Mouse (Mus musculus) midbrain, embryonic 15.5 days (tissue): ENCODE results near the gene Zfp326. TPM values are rescaled to one million over a fixed set of nuclear protein-coding genes. Genes with fewer than 3 reads are reported as not detected.

ENCODE experiments used
- ATAC-seq: fragments of 200-750 bp; cut with Nextera tagmentation; replicated peaks from 2 replicates; pipeline ENCODE4 v1.8.0; 2017; ENCODE audit warnings: moderate TSS enrichment
- H3K27ac ChIP-seq: fragments of 300-500 bp; sonication (generic); 2 replicates; pipeline ENCODE4 v1.5.1; 2015; ENCODE audit warnings: mild to moderate bottlenecking, inconsistent platforms
- H3K27me3 ChIP-seq: fragments of 300-500 bp; sonication (generic); replicated peaks from 2 replicates; pipeline ENCODE4 v1.6.1; 2015; ENCODE audit warnings: inconsistent platforms
- H3K36me3 ChIP-seq: fragments of 300-500 bp; sonication (generic); replicated peaks from 2 replicates; pipeline ENCODE4 v1.6.1; 2015; ENCODE audit warnings: inconsistent platforms
- H3K4me1 ChIP-seq: fragments of 300-500 bp; sonication (generic); 2 replicates; pipeline ENCODE4 v1.6.1; 2015; ENCODE audit warnings: inconsistent platforms
- H3K4me2 ChIP-seq: fragments of 300-500 bp; sonication (generic); 2 replicates; pipeline ENCODE4 v1.6.1; 2015; ENCODE audit warnings: inconsistent platforms, mild to moderate bottlenecking, moderate library complexity
- H3K4me3 ChIP-seq: fragments of 300-500 bp; sonication (generic); 2 replicates; pipeline ENCODE4 v1.5.1; 2015; ENCODE audit warnings: mild to moderate bottlenecking, inconsistent platforms
- H3K9ac ChIP-seq: fragments of 300-500 bp; sonication (generic); 2 replicates; pipeline ENCODE4 v1.6.1; 2015; ENCODE audit warnings: mild to moderate bottlenecking, inconsistent platforms
- H3K9me3 ChIP-seq: fragments of 300-500 bp; sonication (generic); 2 replicates; pipeline ENCODE4 v1.6.1; 2016; ENCODE audit warnings: inconsistent platforms
- WGBS: fragments of 180-500 bp; shearing (Covaris S2); methylation state at CpG from one replicate; pipeline ENCODE4 v1.1.7; 2015; ENCODE audit warnings: mixed read lengths; 5-methylcytosine and 5-hydroxymethylcytosine counted together
- polyA plus RNA-seq: library from polyadenylated mRNA; unstranded; fragments of >200 nt; fragmentation: Nextera tagmentation; extraction: Ambion mirVana; gene quantifications from 2 replicates; pipeline ENCODE4 v1.2.1, GENCODE M21; 2015

Gene Zfp326
- 44.3 and 53.0 TPM in 2 replicates for polyA plus RNA-seq

DNA sequence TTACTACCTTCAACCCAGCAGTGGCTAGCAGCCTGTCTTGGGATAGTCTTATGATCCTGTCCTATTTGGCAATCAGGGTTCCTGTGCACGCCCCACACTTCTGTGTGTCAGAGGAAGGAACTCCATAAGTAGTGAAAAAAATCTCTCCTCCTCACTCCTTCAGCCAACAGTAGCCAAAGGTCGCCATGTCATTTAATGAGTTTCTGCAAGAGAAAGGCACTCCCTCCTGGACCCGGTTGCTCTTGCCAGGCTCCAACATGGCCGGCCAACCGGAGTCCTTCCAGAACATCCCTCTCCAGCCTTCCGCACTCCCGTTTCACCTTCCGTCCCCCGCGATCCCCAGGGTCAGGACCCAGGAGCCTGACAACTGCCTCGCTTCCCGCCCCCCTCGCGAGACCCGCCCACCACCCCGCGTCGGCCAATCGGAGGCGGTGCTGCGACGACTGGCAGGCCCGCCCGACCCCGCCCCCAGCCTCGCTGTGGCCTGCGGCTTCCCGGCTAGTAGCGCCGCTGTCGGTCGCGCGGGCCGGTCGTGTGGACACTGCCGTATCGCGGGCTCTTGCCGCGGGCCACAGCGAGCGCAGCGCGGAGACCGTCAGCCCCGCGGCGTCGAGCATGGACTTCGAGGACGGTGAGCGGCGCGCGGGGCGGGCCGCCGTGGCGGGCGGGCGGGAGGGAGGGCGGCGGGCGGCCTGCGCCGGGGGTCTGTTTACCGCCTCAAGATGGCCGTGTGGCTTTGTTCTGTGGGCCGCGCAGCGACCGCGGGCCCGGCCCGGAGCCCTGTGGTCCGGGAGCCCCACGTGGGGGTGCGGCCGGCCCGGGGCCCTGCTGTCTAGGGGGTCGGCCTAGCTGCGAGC, at the start of gene Zfp326:
TSS of gene Zfp326 (plus strand) at position 498 of the 857 bp plus-strand sequence.
- ATAC-seq, result peak; percentile 95
- peak within 1 kb of the TSS; percentile 98 for H3K9ac ChIP-seq
- peak within 1 kb of the TSS; percentile 92 for H3K27ac ChIP-seq
- peak within 1 kb of the TSS; percentile 100 for H3K4me3 ChIP-seq
- peak within 1 kb of the TSS; percentile 59 for H3K4me2 ChIP-seq
- WGBS, result under 1% methylated on average over 79 of the region's 83 CpGs
- H3K36me3 ChIP-seq, result no peaks in the 10 kb centered on the region
- H3K4me1 ChIP-seq, result peaks cover 36% of the 10 kb centered on the region
- H3K27me3 ChIP-seq, result no peaks in the 10 kb centered on the region
- H3K9me3 ChIP-seq, result no peaks in the 10 kb centered on the region

DNA sequence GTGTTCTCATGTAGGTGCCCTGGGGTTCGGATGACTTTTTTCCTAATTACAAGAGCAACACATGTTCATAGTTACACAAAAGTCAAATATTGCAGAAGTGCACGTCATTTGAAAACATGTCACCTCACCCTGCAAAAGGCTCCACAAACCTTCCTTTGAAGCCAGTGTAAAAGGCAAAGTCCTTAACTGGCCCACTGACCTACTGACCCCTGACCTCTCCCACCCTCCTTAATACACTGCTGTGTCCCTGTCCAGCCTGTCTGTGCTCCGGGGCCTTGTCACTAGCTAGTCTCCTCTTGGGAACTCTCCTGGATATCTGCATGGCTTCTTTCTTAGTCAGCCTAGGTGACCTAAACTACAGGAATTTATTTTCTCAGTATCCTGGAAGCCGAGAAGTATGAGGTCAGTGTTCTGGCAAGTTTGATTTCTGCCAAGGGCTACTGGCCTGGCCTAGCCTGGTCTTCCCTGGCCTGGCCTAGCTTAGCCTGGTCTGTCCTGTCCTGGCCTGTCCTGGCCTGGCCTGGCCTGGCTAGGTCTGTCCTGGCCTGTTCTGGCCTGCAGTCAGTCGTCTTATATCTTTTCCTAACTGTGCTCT, 49.4 kb upstream of the Zfp326 start:
- Histone ChIP-seq H3K27me3 (no peaks in the 10 kb centered on the region), H3K4me3 (no peak overlapping the region), H3K27ac (no peak overlapping the region), H3K9me3 (no peaks in the 10 kb centered on the region), H3K36me3 (no peaks in the 10 kb centered on the region), H3K4me2 (no peak overlapping the region), H3K9ac (no peak overlapping the region), H3K4me1 (peaks cover 8% of the 10 kb centered on the region)
- WGBS, result 68% methylated on average over 5 of the region's 5 CpGs
- ATAC-seq, result no peak

DNA sequence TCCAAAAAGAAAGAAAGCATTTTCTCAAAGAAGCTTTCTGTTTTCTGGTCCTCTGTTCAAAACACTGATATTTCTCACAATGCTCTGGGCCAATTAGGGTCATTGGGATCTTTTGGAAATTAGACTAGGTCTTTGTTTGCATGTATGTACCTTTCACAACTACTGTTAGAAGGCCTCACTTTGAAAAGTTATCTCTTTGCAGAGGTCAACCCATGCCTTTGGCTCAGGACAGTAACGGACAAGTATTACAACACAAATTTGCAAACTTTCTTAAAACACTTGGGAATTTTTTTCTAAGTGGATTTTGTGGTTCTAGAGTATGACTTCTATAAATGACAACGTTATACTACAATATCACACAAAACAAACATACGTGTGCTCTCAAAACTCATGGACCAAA, 48.3 kb upstream of the Zfp326 start:
- Histone ChIP-seq H3K27me3 (no peaks in the 10 kb centered on the region), H3K9me3 (no peaks in the 10 kb centered on the region), H3K36me3 (no peaks in the 10 kb centered on the region), H3K27ac (no peak overlapping the region), H3K4me2 (no peak overlapping the region), H3K4me1 (peaks cover 4% of the 10 kb centered on the region), H3K9ac (no peak overlapping the region), H3K4me3 (no peak overlapping the region)
- ATAC-seq, result no peak
- 94% methylated on average over 3 of the region's 3 CpGs for WGBS

DNA sequence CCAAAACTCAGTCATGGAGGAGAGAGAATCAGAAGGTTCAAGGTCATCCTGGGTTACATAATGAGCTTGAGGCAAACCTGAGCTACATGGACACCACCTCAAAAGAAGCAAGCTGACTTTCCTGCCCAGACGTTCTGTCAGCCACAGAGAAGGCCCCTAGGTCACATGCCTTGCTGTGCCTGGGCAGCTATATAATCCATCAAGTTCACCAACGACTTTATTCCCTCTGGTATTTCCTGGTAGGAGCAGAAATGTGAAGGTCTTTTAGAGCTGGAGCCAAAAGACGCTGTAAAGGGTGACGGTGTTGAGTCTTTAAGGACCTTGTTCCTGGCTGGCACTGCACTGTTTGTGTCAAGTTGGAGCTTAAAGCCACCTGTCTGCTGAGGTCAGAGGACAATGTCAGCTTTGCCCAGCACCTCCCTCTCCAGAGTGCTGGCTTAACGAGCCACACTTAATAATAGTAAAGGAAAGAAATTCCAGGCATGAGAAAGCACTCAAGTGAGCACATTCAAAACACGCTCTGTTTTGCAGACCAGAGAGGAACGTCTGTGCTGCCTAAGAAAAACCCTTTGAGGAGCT, 47.3 kb upstream of the Zfp326 start:
- ATAC-seq, result no peak
- H3K27me3 ChIP-seq, result no peaks in the 10 kb centered on the region
- H3K4me2 ChIP-seq, result no peak overlapping the region
- no peaks in the 10 kb centered on the region for H3K36me3 ChIP-seq
- no peak overlapping the region for H3K9ac ChIP-seq
- no peak overlapping the region for H3K4me3 ChIP-seq
- H3K9me3 ChIP-seq, result no peaks in the 10 kb centered on the region
- no peak overlapping the region for H3K27ac ChIP-seq
- 55% methylated on average over 7 of the region's 7 CpGs for WGBS
- H3K4me1 ChIP-seq, result no peaks in the 10 kb centered on the region

DNA sequence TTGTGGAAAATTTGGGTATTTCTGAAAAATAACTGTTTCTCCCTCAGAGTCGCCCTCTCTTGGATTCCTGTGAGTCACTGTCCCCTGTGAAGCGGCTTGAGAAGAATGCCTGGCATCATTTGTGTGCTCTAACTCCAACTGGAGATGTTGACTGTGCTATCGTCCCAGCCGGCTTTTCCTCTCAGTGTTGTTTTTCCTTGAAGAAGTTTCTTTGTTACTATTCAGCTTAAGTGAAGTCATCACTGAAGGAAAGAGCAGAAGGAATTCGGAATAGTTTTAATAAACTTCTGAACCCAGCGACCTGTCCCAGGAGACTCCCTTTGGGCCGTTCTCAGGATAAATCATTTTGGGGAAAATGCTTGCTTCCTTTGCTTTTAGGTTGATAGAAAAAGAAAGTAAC, 44.2 kb upstream of the Zfp326 start:
- Histone ChIP-seq H3K4me2 (no peak overlapping the region), H3K4me1 (no peaks in the 10 kb centered on the region), H3K9ac (no peak overlapping the region), H3K9me3 (no peaks in the 10 kb centered on the region), H3K36me3 (no peaks in the 10 kb centered on the region), H3K27ac (no peak overlapping the region), H3K27me3 (no peaks in the 10 kb centered on the region), H3K4me3 (no peak overlapping the region)
- ATAC-seq, result no peak
- 79% methylated on average over 7 of the region's 7 CpGs for WGBS

DNA sequence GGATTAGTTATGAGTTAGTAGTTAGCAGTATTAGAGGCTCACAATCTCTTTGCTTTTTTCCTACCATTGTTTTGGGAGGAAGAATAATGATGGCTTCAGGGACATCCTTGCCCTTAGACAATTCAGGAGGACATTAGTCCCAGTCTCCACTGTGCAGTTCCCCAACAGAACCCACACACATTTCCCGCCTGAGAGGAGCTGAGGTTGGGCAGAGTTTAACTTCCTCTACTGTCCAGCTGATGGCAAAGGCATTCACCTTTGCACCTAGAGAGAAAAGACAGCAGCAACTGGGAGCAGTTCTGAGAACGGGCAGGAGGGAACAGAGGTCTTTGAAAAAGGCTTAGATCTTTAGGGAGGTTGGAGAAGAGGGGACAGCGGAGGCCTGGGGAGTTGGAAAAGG, 42.4 kb upstream of the Zfp326 start:
- no peaks in the 10 kb centered on the region for H3K4me1 ChIP-seq
- no peak overlapping the region for H3K4me3 ChIP-seq
- H3K27ac ChIP-seq, result no peak overlapping the region
- no peaks in the 10 kb centered on the region for H3K36me3 ChIP-seq
- ATAC-seq, result no peak
- no peaks in the 10 kb centered on the region for H3K9me3 ChIP-seq
- H3K9ac ChIP-seq, result no peak overlapping the region
- 69% methylated on average over 3 of the region's 3 CpGs for WGBS
- H3K4me2 ChIP-seq, result no peak overlapping the region
- no peaks in the 10 kb centered on the region for H3K27me3 ChIP-seq

DNA sequence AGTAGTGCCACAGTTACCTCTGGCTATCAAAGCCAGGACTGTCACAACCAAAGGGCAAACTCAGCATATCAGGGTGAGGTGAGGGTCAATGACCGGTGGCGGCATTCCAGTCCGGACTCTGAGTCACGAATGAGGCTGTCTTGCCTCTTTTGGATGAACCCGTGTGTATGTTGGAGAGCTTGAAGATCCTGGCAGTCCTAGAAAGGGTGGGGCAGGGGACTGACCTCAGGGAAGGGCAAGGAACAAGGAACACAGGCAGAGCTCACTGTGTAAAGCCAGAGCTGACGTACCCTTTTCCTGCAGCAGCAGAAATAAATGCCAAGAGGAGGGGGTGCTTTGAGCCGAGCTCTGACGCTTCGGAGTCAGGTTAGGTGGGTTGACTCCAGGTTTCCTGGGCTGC, 40.4 kb upstream of the Zfp326 start:
- no peak overlapping the region for H3K4me3 ChIP-seq
- no peaks in the 10 kb centered on the region for H3K4me1 ChIP-seq
- no peak overlapping the region for H3K27ac ChIP-seq
- 91% methylated on average over 9 of the region's 9 CpGs for WGBS
- no peaks in the 10 kb centered on the region for H3K27me3 ChIP-seq
- no peak overlapping the region for H3K9ac ChIP-seq
- ATAC-seq, result no peak
- H3K4me2 ChIP-seq, result no peak overlapping the region
- H3K9me3 ChIP-seq, result no peaks in the 10 kb centered on the region
- no peaks in the 10 kb centered on the region for H3K36me3 ChIP-seq

DNA sequence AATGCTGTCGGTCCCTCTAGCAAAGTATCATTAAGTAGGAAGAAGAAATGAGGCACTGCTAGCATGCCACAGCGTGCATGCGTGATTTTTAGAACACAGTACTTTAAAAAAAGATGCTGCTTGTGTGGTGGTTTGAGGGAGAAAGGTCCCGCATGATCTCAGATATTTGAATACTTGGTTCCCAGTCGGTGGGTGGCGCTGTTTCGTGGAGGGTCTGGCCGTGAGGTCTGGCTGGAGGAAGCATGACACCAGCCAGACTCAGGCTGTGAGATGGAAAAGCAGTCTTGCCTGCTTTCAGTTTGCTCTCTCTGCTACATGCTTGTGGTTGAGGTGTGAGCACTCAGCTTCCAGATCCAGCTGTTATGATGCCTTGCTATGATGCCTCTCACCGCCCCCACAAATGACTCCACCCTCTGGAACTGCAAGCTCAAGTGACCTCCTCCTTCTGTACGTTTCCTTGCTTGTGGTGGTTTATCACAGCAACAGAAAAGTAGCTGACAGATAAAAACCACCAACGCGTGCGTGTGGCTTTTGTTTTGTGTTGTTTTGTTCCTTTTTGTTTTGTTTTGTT, 36.5 kb upstream of the Zfp326 start:
- H3K27ac ChIP-seq, result no peak overlapping the region
- H3K9ac ChIP-seq, result no peak overlapping the region
- H3K9me3 ChIP-seq, result no peaks in the 10 kb centered on the region
- ATAC-seq, result no peak
- no peaks in the 10 kb centered on the region for H3K4me1 ChIP-seq
- WGBS, result 74% methylated on average over 13 of the region's 13 CpGs
- H3K4me2 ChIP-seq, result no peak overlapping the region
- H3K36me3 ChIP-seq, result no peaks in the 10 kb centered on the region
- H3K4me3 ChIP-seq, result no peak overlapping the region
- no peaks in the 10 kb centered on the region for H3K27me3 ChIP-seq

DNA sequence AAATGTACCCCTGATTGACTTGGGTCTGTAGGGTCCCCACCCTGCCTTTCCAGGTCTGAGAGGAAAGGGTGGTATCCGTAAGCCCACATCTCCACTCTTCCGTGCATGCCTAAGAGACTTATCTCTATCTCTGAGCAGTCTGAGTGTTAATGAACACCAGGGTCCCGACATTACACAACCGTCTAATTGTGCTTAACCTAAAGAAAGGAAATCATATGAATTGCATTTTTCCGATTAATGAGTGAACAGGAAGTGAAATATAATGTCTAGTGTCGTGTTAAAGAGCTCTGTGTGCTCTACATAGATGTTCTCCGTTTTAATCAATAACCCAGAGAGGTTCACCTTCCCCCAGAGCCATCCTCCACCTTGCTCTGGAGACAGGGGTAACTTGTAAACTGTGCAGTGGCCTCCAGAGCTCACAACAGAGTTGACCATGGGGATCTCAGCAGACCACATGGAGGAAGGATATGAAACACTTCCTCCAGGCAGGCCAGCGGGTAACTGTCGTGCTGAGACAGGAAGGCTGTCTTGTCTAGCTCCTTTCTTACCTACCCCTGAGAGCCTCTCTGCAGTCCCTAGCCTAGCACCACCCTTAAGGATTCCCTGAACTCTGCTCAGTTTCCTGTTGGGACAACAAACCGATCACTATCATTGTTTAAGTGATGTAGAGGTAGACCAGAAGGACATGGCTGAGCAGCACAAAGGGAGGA, 32.2 kb upstream of the Zfp326 start:
- H3K27me3 ChIP-seq, result no peaks in the 10 kb centered on the region
- no peak overlapping the region for H3K9ac ChIP-seq
- no peaks in the 10 kb centered on the region for H3K4me1 ChIP-seq
- no peak overlapping the region for H3K27ac ChIP-seq
- ATAC-seq, result no peak
- WGBS, result 89% methylated on average over 10 of the region's 10 CpGs
- no peak overlapping the region for H3K4me2 ChIP-seq
- H3K9me3 ChIP-seq, result no peaks in the 10 kb centered on the region
- no peaks in the 10 kb centered on the region for H3K36me3 ChIP-seq
- no peak overlapping the region for H3K4me3 ChIP-seq

DNA sequence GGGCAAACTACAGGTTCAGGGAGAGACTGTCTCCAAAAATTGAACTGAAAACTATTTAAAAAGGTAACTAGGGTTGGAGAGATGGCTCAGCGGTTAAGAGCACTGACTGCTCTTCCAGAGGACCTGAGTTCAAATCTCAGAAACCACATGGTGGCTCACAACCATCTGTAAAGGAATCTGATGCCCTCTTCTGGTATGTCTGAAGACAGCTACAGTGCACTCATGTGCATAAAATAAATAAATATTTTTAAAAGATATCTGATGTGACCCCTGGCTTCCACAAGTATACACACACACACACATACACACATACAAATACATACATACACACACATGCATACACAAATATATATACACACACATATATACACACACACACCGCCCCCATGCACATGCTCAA, 31.3 kb upstream of the Zfp326 start:
- Histone ChIP-seq H3K4me3 (no peak overlapping the region), H3K27me3 (no peaks in the 10 kb centered on the region), H3K4me2 (no peak overlapping the region), H3K27ac (no peak overlapping the region), H3K9ac (no peak overlapping the region), H3K4me1 (no peaks in the 10 kb centered on the region), H3K36me3 (no peaks in the 10 kb centered on the region), H3K9me3 (no peaks in the 10 kb centered on the region)
- no peak for ATAC-seq
- 93% methylated on average over 2 of the region's 2 CpGs for WGBS

DNA sequence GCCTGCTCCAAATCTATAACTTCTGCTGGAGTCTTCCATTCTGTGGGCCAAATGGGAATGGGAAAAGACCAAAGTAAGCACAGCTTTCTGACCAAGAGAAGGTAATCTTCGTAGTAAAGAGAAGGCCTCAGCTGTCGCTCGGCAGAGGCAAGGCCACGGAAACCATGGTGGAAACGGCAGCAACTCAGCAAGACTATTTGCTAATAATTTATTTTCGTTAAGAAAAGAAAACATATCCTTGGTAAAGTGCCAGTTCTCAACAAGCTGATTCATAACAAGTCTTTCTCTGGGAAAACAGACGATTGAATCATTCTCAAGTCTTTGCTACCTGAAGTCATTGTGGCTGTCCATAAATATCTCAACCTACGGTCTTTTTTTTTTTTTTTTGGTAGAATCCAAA, 28.6 kb upstream of the Zfp326 start:
- Histone ChIP-seq H3K4me2 (no peak overlapping the region), H3K9ac (no peak overlapping the region), H3K9me3 (no peaks in the 10 kb centered on the region), H3K27ac (no peak overlapping the region), H3K27me3 (no peaks in the 10 kb centered on the region), H3K4me1 (no peaks in the 10 kb centered on the region), H3K36me3 (no peaks in the 10 kb centered on the region), H3K4me3 (no peak overlapping the region)
- ATAC-seq, result no peak
- WGBS, result 81% methylated on average over 8 of the region's 8 CpGs

DNA sequence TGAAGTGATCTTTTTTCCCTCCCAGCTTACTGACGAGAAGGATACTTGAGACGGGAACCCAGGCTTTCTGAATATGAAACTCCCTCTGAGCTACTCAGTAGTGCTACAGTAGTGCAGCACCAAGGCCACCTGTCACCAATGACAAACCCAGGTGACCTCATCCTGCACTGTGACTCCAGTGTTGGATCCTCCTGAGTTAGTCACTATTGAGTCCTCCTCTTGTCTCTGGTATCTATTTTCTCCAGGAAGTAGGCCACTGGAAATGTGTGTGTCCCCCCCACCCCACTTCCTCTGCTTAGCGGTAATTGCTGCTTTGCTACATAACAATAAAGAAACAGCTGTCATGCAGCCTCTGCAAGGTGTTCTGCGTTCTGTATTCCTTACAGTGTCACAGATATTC, 27.1 kb upstream of the Zfp326 start:
- Histone ChIP-seq H3K27me3 (no peaks in the 10 kb centered on the region), H3K36me3 (no peaks in the 10 kb centered on the region), H3K9me3 (no peaks in the 10 kb centered on the region), H3K9ac (no peak overlapping the region), H3K4me2 (no peak overlapping the region), H3K4me3 (no peak overlapping the region), H3K27ac (no peak overlapping the region), H3K4me1 (no peaks in the 10 kb centered on the region)
- ATAC-seq, result no peak
- WGBS, result 83% methylated on average over 4 of the region's 4 CpGs
